Mouse (Mus musculus) stomach, embryonic 14.5 days (tissue): ENCODE data around the gene Xpot. TPM values are rescaled to one million over a fixed set of nuclear protein-coding genes. Genes with fewer than 3 reads are reported as not detected.
A peak's percentile ranks its signal among the peaks of the same experiment; 100 is the strongest.

ENCODE experiments used
- ATAC-seq: fragments of 200-750 bp; cut with Nextera tagmentation; 2 replicates; pipeline ENCODE4 v1.8.0; 2017; ENCODE audit warnings: low read depth, moderate TSS enrichment; ENCODE audit not compliant: insufficient number of reproducible peaks, insufficient read depth, low FRiP score
- H3K27ac ChIP-seq: fragments of 300-500 bp; sonication (generic); 2 replicates; pipeline ENCODE4 v1.5.1; 2014; ENCODE audit warnings: mild to moderate bottlenecking, low read length, moderate library complexity, mixed read lengths
- H3K27me3 ChIP-seq: fragments of 300-500 bp; sonication (generic); 2 replicates; pipeline ENCODE4 v1.6.1; 2014; ENCODE audit warnings: low read length, control low read depth, mixed read lengths; ENCODE audit not compliant: control insufficient read depth, insufficient read depth
- H3K36me3 ChIP-seq: fragments of 300-500 bp; sonication (generic); 2 replicates; pipeline ENCODE4 v1.6.1; 2014; ENCODE audit warnings: mild to moderate bottlenecking, control low read depth, low read length, moderate library complexity, mixed read lengths; ENCODE audit not compliant: control insufficient read depth, insufficient read depth
- H3K4me1 ChIP-seq: fragments of 300-500 bp; sonication (generic); 2 replicates; pipeline ENCODE4 v1.6.1; 2014; ENCODE audit warnings: low read length, control low read depth, mixed read lengths; ENCODE audit not compliant: control insufficient read depth, insufficient read depth
- H3K4me2 ChIP-seq: fragments of 300-500 bp; sonication (generic); replicated peaks from 2 replicates; pipeline ENCODE4 v1.6.1; 2014; ENCODE audit warnings: low read depth, low read length, control low read depth
- H3K4me3 ChIP-seq: fragments of 300-500 bp; sonication (generic); 2 replicates; pipeline ENCODE4 v1.5.1; 2014; ENCODE audit warnings: low read depth, low read length, control low read depth
- H3K9ac ChIP-seq: fragments of 300-500 bp; sonication (generic); replicated peaks from 2 replicates; pipeline ENCODE4 v1.6.1; 2014; ENCODE audit warnings: low read depth, mild to moderate bottlenecking, control low read depth, low read length, moderate library complexity, mixed read lengths
- H3K9me3 ChIP-seq: fragments of 300-500 bp; sonication (generic); 2 replicates; pipeline ENCODE4 v1.6.1; 2016; ENCODE audit warnings: low read depth, low read length, control low read depth; ENCODE audit not compliant: control insufficient read depth
- WGBS: fragments of 180-500 bp; shearing (Covaris S2); extraction: QIAGEN DNeasy Blood & Tissue Kit; methylation state at CpG from one replicate; pipeline ENCODE4 v1.1.7; 2014; 5-methylcytosine and 5-hydroxymethylcytosine counted together
- polyA plus RNA-seq: library from polyadenylated mRNA; unstranded; fragments of >200 nt; fragmentation: Nextera tagmentation; extraction: Ambion mirVana; gene quantifications from 2 replicates; pipeline ENCODE4 v1.2.1, GENCODE M21; 2014

The Xpot gene
- polyA plus RNA-seq, 1 experiment from 2014 or later: 60.2 TPM

GRCm38 (mm10) chr10:121580381-121580780 is 45.8 kb downstream of the Xpot start:
- H3K9me3 ChIP-seq: no peaks in the 10 kb centered on the region
- 97% methylated on average over 5 of the region's 5 CpGs for WGBS
- no peak for ATAC-seq
- H3K4me3 ChIP-seq: no peak overlapping the region
- H3K9ac ChIP-seq: no peak overlapping the region
- H3K4me1 ChIP-seq: no peaks in the 10 kb centered on the region
- peaks cover 47% of the 10 kb centered on the region for H3K36me3 ChIP-seq
- H3K27me3 ChIP-seq: no peaks in the 10 kb centered on the region
- no peak overlapping the region for H3K27ac ChIP-seq
- H3K4me2 ChIP-seq: no peak overlapping the region

- Histone ChIP-seq H3K4me1 (no peaks in the 10 kb centered on the region), H3K4me2 (no peak overlapping the region), H3K27ac (no peak overlapping the region), H3K27me3 (no peaks in the 10 kb centered on the region), H3K9me3 (no peaks in the 10 kb centered on the region), H3K9ac (no peak overlapping the region), H3K4me3 (no peak overlapping the region), H3K36me3 (peaks cover 41% of the 10 kb centered on the region)
- WGBS: 85% methylated on average over 8 of the region's 9 CpGs
- ATAC-seq: no peak
Observed at GRCm38 (mm10) chr10:121576372-121576771, 49.8 kb downstream of the Xpot start.

- Histone ChIP-seq H3K9me3 (no peaks in the 10 kb centered on the region), H3K27me3 (no peaks in the 10 kb centered on the region), H3K27ac (no peak overlapping the region), H3K4me1 (no peaks in the 10 kb centered on the region), H3K9ac (no peak overlapping the region), H3K4me3 (no peak overlapping the region), H3K36me3 (peaks cover 41% of the 10 kb centered on the region), H3K4me2 (no peak overlapping the region)
- WGBS: 96% methylated on average over 22 of the region's 22 CpGs
- no peak for ATAC-seq
Observed at GRCm38 (mm10) chr10:121571511-121572147, 54.5 kb downstream of the Xpot start.

GRCm38 (mm10) chr10:121571031-121571430 is 55.1 kb downstream of the Xpot start:
- H3K27ac ChIP-seq: no peak overlapping the region
- no peak overlapping the region for H3K4me2 ChIP-seq
- no peak overlapping the region for H3K9ac ChIP-seq
- no peaks in the 10 kb centered on the region for H3K4me1 ChIP-seq
- 96% methylated on average over 3 of the region's 3 CpGs for WGBS
- no peak for ATAC-seq
- no peak overlapping the region for H3K4me3 ChIP-seq
- H3K36me3 ChIP-seq: peaks cover 37% of the 10 kb centered on the region
- no peaks in the 10 kb centered on the region for H3K27me3 ChIP-seq
- H3K9me3 ChIP-seq: no peaks in the 10 kb centered on the region

- no peak overlapping the region for H3K9ac ChIP-seq
- ATAC-seq: no peak
- peaks cover 33% of the 10 kb centered on the region for H3K36me3 ChIP-seq
- no peak overlapping the region for H3K4me2 ChIP-seq
- H3K9me3 ChIP-seq: no peaks in the 10 kb centered on the region
- H3K4me3 ChIP-seq: no peak overlapping the region
- H3K27ac ChIP-seq: no peak overlapping the region
- H3K27me3 ChIP-seq: no peaks in the 10 kb centered on the region
- H3K4me1 ChIP-seq: no peaks in the 10 kb centered on the region
- 68% methylated on average over 6 of the region's 6 CpGs for WGBS
Observed at GRCm38 (mm10) chr10:121569796-121570195, 56.3 kb downstream of the Xpot start.

GRCm38 (mm10) chr10:121569001-121569589 is 57.0 kb downstream of the Xpot start:
- Histone ChIP-seq H3K9ac (no peak overlapping the region), H3K4me2 (no peak overlapping the region), H3K4me3 (no peak overlapping the region), H3K27ac (no peak overlapping the region), H3K27me3 (no peaks in the 10 kb centered on the region), H3K4me1 (no peaks in the 10 kb centered on the region), H3K9me3 (no peaks in the 10 kb centered on the region), H3K36me3 (peaks cover 29% of the 10 kb centered on the region)
- ATAC-seq: peak; percentile 93; the same call in 1 of the 2 replicates
- 16% methylated on average over 23 of the region's 23 CpGs for WGBS

GRCm38 (mm10) chr10:121568534-121568933 is 57.6 kb downstream of the Xpot start:
- Histone ChIP-seq H3K27me3 (no peaks in the 10 kb centered on the region), H3K4me2 (no peak overlapping the region), H3K36me3 (peaks cover 34% of the 10 kb centered on the region), H3K4me1 (no peaks in the 10 kb centered on the region), H3K9ac (no peak overlapping the region), H3K9me3 (no peaks in the 10 kb centered on the region), H3K4me3 (no peak overlapping the region), H3K27ac (no peak overlapping the region)
- ATAC-seq: no peak
- 67% methylated on average over 7 of the region's 7 CpGs for WGBS

GRCm38 (mm10) chr10:121568026-121568425 is 58.1 kb downstream of the Xpot start:
- H3K9ac ChIP-seq: no peak overlapping the region
- H3K27ac ChIP-seq: no peak overlapping the region
- H3K36me3 ChIP-seq: peaks cover 34% of the 10 kb centered on the region
- H3K9me3 ChIP-seq: no peaks in the 10 kb centered on the region
- no peak overlapping the region for H3K4me2 ChIP-seq
- H3K27me3 ChIP-seq: no peaks in the 10 kb centered on the region
- H3K4me3 ChIP-seq: no peak overlapping the region
- 95% methylated on average over 10 of the region's 10 CpGs for WGBS
- ATAC-seq: no peak
- H3K4me1 ChIP-seq: no peaks in the 10 kb centered on the region

GRCm38 (mm10) chr10:121564447-121564846 is 61.7 kb downstream of the Xpot start:
- 85% methylated on average over 8 of the region's 8 CpGs for WGBS
- no peaks in the 10 kb centered on the region for H3K4me1 ChIP-seq
- no peak for ATAC-seq
- H3K27ac ChIP-seq: no peak overlapping the region
- no peaks in the 10 kb centered on the region for H3K27me3 ChIP-seq
- H3K4me2 ChIP-seq: no peak overlapping the region
- H3K36me3 ChIP-seq: peaks cover 33% of the 10 kb centered on the region
- no peak overlapping the region for H3K9ac ChIP-seq
- H3K9me3 ChIP-seq: no peaks in the 10 kb centered on the region
- no peak overlapping the region for H3K4me3 ChIP-seq
